Mouse (Mus musculus) right cerebral cortex, adult 2 months (tissue): ENCODE results near the gene Naglu.

ENCODE experiments used
- DNase-seq, 2 experiments: peaks; one replicate each; pipeline ENCODE4 v3.0.0; 2021 to 2022; ENCODE audit warnings: low spot score in 2 of 2

Gene Naglu

GRCm38 (mm10) chr11:101057860-101058259 lies 12.0 kb upstream of the Naglu start:
- peak; percentile 83 to 88 for DNase-seq

GRCm38 (mm10) chr11:101058726-101059125 lies 11.1 kb upstream of the Naglu start:
- DNase-seq = no peak

GRCm38 (mm10) chr11:101059473-101059872 lies 10.3 kb upstream of the Naglu start:
- no peak for DNase-seq

- DNase-seq = peak; percentile 69 to 70
These were observed 9.7 kb upstream of the Naglu start for GRCm38 (mm10) chr11:101060126-101060525.

- no peak for DNase-seq
These were observed 8.8 kb upstream of the Naglu start for GRCm38 (mm10) chr11:101061049-101061448.

- no peak for DNase-seq
These were observed 7.5 kb upstream of the Naglu start for GRCm38 (mm10) chr11:101062165-101062884.

GRCm38 (mm10) chr11:101062971-101063675 lies 6.7 kb upstream of the Naglu start:
- DNase-seq = no peak

GRCm38 (mm10) chr11:101063676-101064327 lies 6.0 kb upstream of the Naglu start:
- peak in 1 of 2 experiments; percentile 52 for DNase-seq

GRCm38 (mm10) chr11:101064462-101064861 lies 5.3 kb upstream of the Naglu start:
- no peak for DNase-seq

GRCm38 (mm10) chr11:101065002-101065401 lies 4.8 kb upstream of the Naglu start:
- no peak for DNase-seq

- DNase-seq = peak; percentile 86 to 89
These were observed 3.0 kb upstream of the Naglu start for GRCm38 (mm10) chr11:101066549-101067412.

- no peak for DNase-seq
These were observed 346 bp downstream of the Naglu start for GRCm38 (mm10) chr11:101070189-101070527.

GRCm38 (mm10) chr11:101070987-101071386 lies 1.2 kb downstream of the Naglu start:
- no peak for DNase-seq

GRCm38 (mm10) chr11:101071810-101072428 lies 2.1 kb downstream of the Naglu start:
- DNase-seq = no peak

GRCm38 (mm10) chr11:101078121-101078520 lies 8.3 kb downstream of the Naglu start, which contains the start of gene Hsd17b1:
Hsd17b1 (plus strand) TSS chr11:101078411.
- DNase-seq = no peak

GRCm38 (mm10) chr11:101079746-101080145 lies 9.9 kb downstream of the Naglu start:
- no peak for DNase-seq

GRCm38 (mm10) chr11:101080421-101080820 lies 10.6 kb downstream of the Naglu start:
- DNase-seq = no peak

GRCm38 (mm10) chr11:101081659-101082058 lies 11.8 kb downstream of the Naglu start:
- no peak for DNase-seq

GRCm38 (mm10) chr11:101082208-101083082 lies 12.6 kb downstream of the Naglu start, which contains the start of gene Coasy:
Coasy (plus strand) TSS chr11:101082565.
- peak; percentile 92 for DNase-seq

GRCm38 (mm10) chr11:101083083-101083697 lies 13.4 kb downstream of the Naglu start:
- no peak for DNase-seq
